Mouse (Mus musculus) liver, embryonic 16.5 days (tissue): ENCODE measurements around the gene Tnnc2. TPM values are rescaled to one million over a fixed set of nuclear protein-coding genes. Genes with fewer than 3 reads are reported as not detected.

Source experiments
- ATAC-seq: fragments of 200-750 bp; cut with Nextera tagmentation; 2 replicates; pipeline ENCODE4 v1.8.0; 2017; ENCODE audit warnings: low read depth, mild to moderate bottlenecking, moderate number of reproducible peaks, moderate library complexity
- H3K27ac ChIP-seq: fragments of 300-500 bp; sonication (generic); 2 replicates; pipeline ENCODE4 v1.5.1; 2014; ENCODE audit warnings: mild to moderate bottlenecking, low read length
- H3K27me3 ChIP-seq: fragments of 300-500 bp; sonication (generic); 2 replicates; pipeline ENCODE4 v1.6.1; 2014; ENCODE audit warnings: low read depth, low read length, mixed read lengths; ENCODE audit not compliant: control insufficient read depth, insufficient read depth
- H3K36me3 ChIP-seq: fragments of 300-500 bp; sonication (generic); 2 replicates; pipeline ENCODE4 v1.6.1; 2014; ENCODE audit warnings: mild to moderate bottlenecking; ENCODE audit not compliant: control insufficient read depth, insufficient read depth
- H3K4me1 ChIP-seq: fragments of 300-500 bp; sonication (generic); 2 replicates; pipeline ENCODE4 v1.6.1; 2014; ENCODE audit warnings: low read depth, low read length, mixed read lengths; ENCODE audit not compliant: control insufficient read depth
- H3K4me2 ChIP-seq: fragments of 300-500 bp; sonication (generic); 2 replicates; pipeline ENCODE4 v1.6.1; 2014; ENCODE audit warnings: low read depth, low read length, mixed read lengths
- H3K4me3 ChIP-seq: fragments of 300-500 bp; sonication (generic); 2 replicates; pipeline ENCODE4 v1.5.1; 2014; ENCODE audit warnings: low read depth, mild to moderate bottlenecking, low read length
- H3K9ac ChIP-seq: fragments of 300-500 bp; sonication (generic); 2 replicates; pipeline ENCODE4 v1.6.1; 2014; ENCODE audit warnings: low read depth, low read length
- H3K9me3 ChIP-seq: fragments of 300-500 bp; sonication (generic); replicated peaks from 2 replicates; pipeline ENCODE4 v1.6.1; 2016; ENCODE audit warnings: low read length; ENCODE audit not compliant: control insufficient read depth
- WGBS: fragments of 180-500 bp; shearing (Covaris S2); extraction: QIAGEN DNeasy Blood & Tissue Kit; methylation state at CpG from one replicate; pipeline ENCODE4 v1.1.7; 2014; ENCODE audit not compliant: insufficient replicate concordance; 5-methylcytosine and 5-hydroxymethylcytosine counted together
- polyA plus RNA-seq: library from polyadenylated mRNA; unstranded; fragments of >200 nt; fragmentation: Nextera tagmentation; extraction: Ambion mirVana; gene quantifications from 2 replicates; pipeline ENCODE4 v1.2.1, GENCODE M21; 2015

Tnnc2 gene
- 29.4 and 67.5 TPM in 2 replicates for polyA plus RNA-seq

GRCm38 (mm10) chr2:164779481-164780086, at the start of gene Tnnc2:
Gene Tnnc2 (minus strand): TSS chr2:164779967.
- no peaks in the 10 kb centered on the region for H3K36me3 ChIP-seq
- no peaks in the 10 kb centered on the region for H3K9me3 ChIP-seq
- ATAC-seq: no peak
- H3K27me3 ChIP-seq: peaks cover 11% of the 10 kb centered on the region
- H3K4me1 ChIP-seq: peaks cover under 1% of the 10 kb centered on the region
- no peak within 1 kb of the TSS for H3K27ac ChIP-seq
- no peak within 1 kb of the TSS for H3K4me3 ChIP-seq
- H3K4me2 ChIP-seq: no peak within 1 kb of the TSS
- 65% methylated on average over 8 of the region's 8 CpGs for WGBS
- H3K9ac ChIP-seq: no peak within 1 kb of the TSS

GRCm38 (mm10) chr2:164829090-164829489, 49.3 kb upstream of the Tnnc2 start:
- no peak for ATAC-seq

GRCm38 (mm10) chr2:164828437-164828836, 48.7 kb upstream of the Tnnc2 start, which contains the start of gene Spata25:
Gene Spata25 (minus strand): TSS chr2:164828537.
- H3K27me3 ChIP-seq: no peaks in the 10 kb centered on the region
- no peaks in the 10 kb centered on the region for H3K9me3 ChIP-seq
- H3K4me3 ChIP-seq: no peak within 1 kb of the TSS
- peaks cover 21% of the 10 kb centered on the region for H3K4me1 ChIP-seq
- 70% methylated on average over 6 of the region's 6 CpGs for WGBS
- ATAC-seq: no peak
- H3K27ac ChIP-seq: no peak within 1 kb of the TSS
- no peak within 1 kb of the TSS for H3K9ac ChIP-seq
- H3K4me2 ChIP-seq: no peak within 1 kb of the TSS
- peaks cover 11% of the 10 kb centered on the region for H3K36me3 ChIP-seq

More at GRCm38 (mm10) chr2:164829090-164829489, 49.3 kb upstream of the Tnnc2 start:
- peaks cover 19% of the 10 kb centered on the region for H3K4me1 ChIP-seq
- H3K4me3 ChIP-seq: no peak overlapping the region
- H3K27me3 ChIP-seq: no peaks in the 10 kb centered on the region
- no peak overlapping the region for H3K27ac ChIP-seq
- no peak overlapping the region for H3K4me2 ChIP-seq
- H3K9me3 ChIP-seq: no peaks in the 10 kb centered on the region
- WGBS: 78% methylated on average over 1 of the region's 1 CpGs
- H3K9ac ChIP-seq: no peak overlapping the region
- peaks cover 11% of the 10 kb centered on the region for H3K36me3 ChIP-seq

GRCm38 (mm10) chr2:164827146-164827850, 47.5 kb upstream of the Tnnc2 start:
- Histone ChIP-seq H3K9me3 (no peaks in the 10 kb centered on the region), H3K36me3 (peaks cover 11% of the 10 kb centered on the region), H3K27ac (no peak overlapping the region), H3K9ac (no peak overlapping the region), H3K27me3 (no peaks in the 10 kb centered on the region), H3K4me3 (no peak overlapping the region), H3K4me1 (peaks cover 17% of the 10 kb centered on the region), H3K4me2 (no peak overlapping the region)
- WGBS: 59% methylated on average over 16 of the region's 16 CpGs
- ATAC-seq: no peak

GRCm38 (mm10) chr2:164825521-164825920, 45.8 kb upstream of the Tnnc2 start:
- Histone ChIP-seq H3K4me1 (peaks cover 18% of the 10 kb centered on the region), H3K27ac (no peak overlapping the region), H3K27me3 (no peaks in the 10 kb centered on the region), H3K9me3 (no peaks in the 10 kb centered on the region), H3K36me3 (peaks cover 17% of the 10 kb centered on the region), H3K4me2 (no peak overlapping the region), H3K9ac (no peak overlapping the region), H3K4me3 (no peak overlapping the region)
- WGBS: 87% methylated on average over 17 of the region's 17 CpGs
- no peak for ATAC-seq

GRCm38 (mm10) chr2:164823969-164824368, 44.2 kb upstream of the Tnnc2 start:
- 78% methylated on average over 4 of the region's 4 CpGs for WGBS
- Histone ChIP-seq H3K9ac (no peak overlapping the region), H3K27ac (no peak overlapping the region), H3K9me3 (no peaks in the 10 kb centered on the region), H3K4me1 (peaks cover 18% of the 10 kb centered on the region), H3K4me2 (peak overlapping the region; percentile 95; the same call in 1 of the 2 replicates), H3K4me3 (no peak overlapping the region), H3K36me3 (peaks cover 22% of the 10 kb centered on the region), H3K27me3 (no peaks in the 10 kb centered on the region)
- no peak for ATAC-seq

GRCm38 (mm10) chr2:164823181-164823585, 43.4 kb upstream of the Tnnc2 start:
- H3K27me3 ChIP-seq: no peaks in the 10 kb centered on the region
- peak; percentile 47 for ATAC-seq
- WGBS: under 1% methylated on average over 10 of the region's 10 CpGs
- H3K9me3 ChIP-seq: no peaks in the 10 kb centered on the region
- peak overlapping the region; percentile 83 for H3K9ac ChIP-seq
- peaks cover 18% of the 10 kb centered on the region for H3K4me1 ChIP-seq
- peaks cover 22% of the 10 kb centered on the region for H3K36me3 ChIP-seq
- peak overlapping the region; percentile 95 for H3K4me2 ChIP-seq
- H3K4me3 ChIP-seq: peak overlapping the region; percentile 85
- peak overlapping the region; percentile 74 for H3K27ac ChIP-seq

GRCm38 (mm10) chr2:164822636-164823165, 42.9 kb upstream of the Tnnc2 start, which contains the start of gene Zswim1:
Gene Zswim1 (plus strand): TSS chr2:164822686.
- 2% methylated on average over 32 of the region's 32 CpGs for WGBS
- H3K9me3 ChIP-seq: no peaks in the 10 kb centered on the region
- H3K4me3 ChIP-seq: peak within 1 kb of the TSS; percentile 85
- ATAC-seq: peak; percentile 99
- peak within 1 kb of the TSS; percentile 95 for H3K4me2 ChIP-seq
- peaks cover 22% of the 10 kb centered on the region for H3K36me3 ChIP-seq
- peak within 1 kb of the TSS; percentile 83 for H3K9ac ChIP-seq
- no peaks in the 10 kb centered on the region for H3K27me3 ChIP-seq
- H3K27ac ChIP-seq: peak within 1 kb of the TSS; percentile 74
- H3K4me1 ChIP-seq: peaks cover 21% of the 10 kb centered on the region

GRCm38 (mm10) chr2:164821060-164821459, 41.3 kb upstream of the Tnnc2 start:
- WGBS: 79% methylated on average over 6 of the region's 6 CpGs
- peaks cover 21% of the 10 kb centered on the region for H3K36me3 ChIP-seq
- H3K9ac ChIP-seq: no peak overlapping the region
- H3K27ac ChIP-seq: no peak overlapping the region
- H3K27me3 ChIP-seq: no peaks in the 10 kb centered on the region
- H3K9me3 ChIP-seq: no peaks in the 10 kb centered on the region
- no peak for ATAC-seq
- H3K4me1 ChIP-seq: peaks cover 17% of the 10 kb centered on the region
- H3K4me2 ChIP-seq: no peak overlapping the region
- H3K4me3 ChIP-seq: no peak overlapping the region
